Mouse (Mus musculus) lung, embryonic 16.5 days (tissue): ENCODE results near the gene Siah1a. TPM values are rescaled to one million over a fixed set of nuclear protein-coding genes. Genes with fewer than 3 reads are reported as not detected.

Experiments
- ATAC-seq: fragments of 200-750 bp; cut with Nextera tagmentation; 2 replicates; pipeline ENCODE4 v1.8.0; 2017; ENCODE audit warnings: low read depth, mild to moderate bottlenecking, moderate library complexity
- H3K27ac ChIP-seq: fragments of 300-500 bp; sonication (generic); 2 replicates; pipeline ENCODE4 v1.5.1; 2014; ENCODE audit warnings: mild to moderate bottlenecking, control low read depth, low read length
- H3K27me3 ChIP-seq: fragments of 300-500 bp; sonication (generic); 2 replicates; pipeline ENCODE4 v1.6.1; 2014; ENCODE audit warnings: low read depth, low read length, mixed read lengths; ENCODE audit not compliant: control insufficient read depth, insufficient read depth
- H3K36me3 ChIP-seq: fragments of 300-500 bp; sonication (generic); 2 replicates; pipeline ENCODE4 v1.6.1; 2014; ENCODE audit warnings: low read length; ENCODE audit not compliant: control insufficient read depth, insufficient read depth
- H3K4me1 ChIP-seq: fragments of 300-500 bp; sonication (generic); replicated peaks from 2 replicates; pipeline ENCODE4 v1.6.1; 2014; ENCODE audit warnings: low read length, mixed read lengths; ENCODE audit not compliant: control insufficient read depth, insufficient read depth
- H3K4me2 ChIP-seq: fragments of 300-500 bp; sonication (generic); 2 replicates; pipeline ENCODE4 v1.6.1; 2014; ENCODE audit warnings: low read depth, low read length, control low read depth
- H3K4me3 ChIP-seq: fragments of 300-500 bp; sonication (generic); 2 replicates; pipeline ENCODE4 v1.5.1; 2014; ENCODE audit warnings: mild to moderate bottlenecking, low read length, control low read depth
- H3K9ac ChIP-seq: fragments of 300-500 bp; sonication (generic); 2 replicates; pipeline ENCODE4 v1.6.1; 2014; ENCODE audit warnings: low read length, control low read depth
- H3K9me3 ChIP-seq: fragments of 300-500 bp; sonication (generic); 2 replicates; pipeline ENCODE4 v1.6.1; 2016; ENCODE audit warnings: low read length; ENCODE audit not compliant: control insufficient read depth
- WGBS: fragments of 180-500 bp; shearing (Covaris S2); extraction: QIAGEN DNeasy Blood & Tissue Kit; methylation state at CpG from one replicate; pipeline ENCODE4 v1.1.7; 2014; 5-methylcytosine and 5-hydroxymethylcytosine counted together
- polyA plus RNA-seq: library from polyadenylated mRNA; unstranded; fragments of >200 nt; fragmentation: Nextera tagmentation; extraction: Ambion mirVana; gene quantifications from 2 replicates; pipeline ENCODE4 v1.2.1, GENCODE M21; 2015

Siah1a gene
- 31.5 and 39.5 TPM in 2 replicates for polyA plus RNA-seq

- Histone ChIP-seq H3K4me2 (peak within 1 kb of the TSS; percentile 79), H3K36me3 (no peaks in the 10 kb centered on the region), H3K27me3 (no peaks in the 10 kb centered on the region), H3K9ac (peak within 1 kb of the TSS; percentile 98), H3K27ac (peak within 1 kb of the TSS; percentile 97), H3K9me3 (no peaks in the 10 kb centered on the region), H3K4me3 (peak within 1 kb of the TSS; percentile 92), H3K4me1 (peaks cover 18% of the 10 kb centered on the region)
- WGBS, result under 1% methylated on average over 50 of the region's 88 CpGs
- peak; percentile 80 for ATAC-seq
Measured at GRCm38 (mm10) chr8:86745221-86745934, at the start of gene Siah1a, which contains the start of gene Gm10638. Gene Siah1a (minus strand): TSS chr8:86745934. Gene Gm10638 (plus strand): TSS chr8:86745699.

DNA sequence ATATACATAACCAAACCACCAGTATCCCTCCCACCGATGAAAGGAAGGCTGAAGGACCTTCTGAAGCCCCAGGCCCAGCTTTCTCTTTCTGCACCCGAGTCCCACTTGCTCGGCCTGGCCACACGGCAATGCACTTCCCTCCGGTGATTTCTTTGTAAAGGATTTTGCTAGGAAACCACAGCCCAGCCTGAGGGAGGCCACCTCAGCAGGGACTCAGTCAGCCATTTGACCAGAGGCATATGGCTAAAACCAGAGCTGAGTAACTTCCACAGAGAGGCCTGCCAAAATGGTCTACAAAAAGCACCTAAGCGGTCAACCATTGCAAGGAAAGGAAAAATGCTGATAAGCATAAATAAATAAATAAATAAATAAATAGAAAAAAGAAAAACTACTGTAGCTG, 49.0 kb upstream of the Siah1a start:
- Histone ChIP-seq H3K9me3 (no peaks in the 10 kb centered on the region), H3K4me2 (no peak overlapping the region), H3K27ac (no peak overlapping the region), H3K9ac (no peak overlapping the region), H3K27me3 (no peaks in the 10 kb centered on the region), H3K36me3 (no peaks in the 10 kb centered on the region), H3K4me1 (no peaks in the 10 kb centered on the region), H3K4me3 (no peak overlapping the region)
- ATAC-seq, result no peak
- WGBS, result 40% methylated on average over 6 of the region's 6 CpGs

- Histone ChIP-seq H3K27ac (no peak overlapping the region), H3K9ac (no peak overlapping the region), H3K9me3 (no peaks in the 10 kb centered on the region), H3K4me3 (no peak overlapping the region), H3K36me3 (no peaks in the 10 kb centered on the region), H3K4me1 (peaks cover 16% of the 10 kb centered on the region), H3K27me3 (no peaks in the 10 kb centered on the region), H3K4me2 (no peak overlapping the region)
- 80% methylated on average over 6 of the region's 6 CpGs for WGBS
- ATAC-seq, result no peak
Measured at GRCm38 (mm10) chr8:86791542-86791941, 45.8 kb upstream of the Siah1a start.

GRCm38 (mm10) chr8:86789576-86789975, 43.8 kb upstream of the Siah1a start:
- no peak overlapping the region for H3K4me2 ChIP-seq
- no peak overlapping the region for H3K9ac ChIP-seq
- 67% methylated on average over 1 of the region's 1 CpGs for WGBS
- no peaks in the 10 kb centered on the region for H3K9me3 ChIP-seq
- no peaks in the 10 kb centered on the region for H3K36me3 ChIP-seq
- H3K4me1 ChIP-seq, result peaks cover 16% of the 10 kb centered on the region
- no peaks in the 10 kb centered on the region for H3K27me3 ChIP-seq
- H3K27ac ChIP-seq, result no peak overlapping the region
- no peak overlapping the region for H3K4me3 ChIP-seq
- ATAC-seq, result no peak

- Histone ChIP-seq H3K4me2 (peak overlapping the region; percentile 38), H3K27ac (peak overlapping the region; percentile 65), H3K4me1 (peaks cover 16% of the 10 kb centered on the region), H3K9ac (no peak overlapping the region; the same call in 1 of the 2 replicates), H3K27me3 (no peaks in the 10 kb centered on the region), H3K9me3 (no peaks in the 10 kb centered on the region), H3K36me3 (no peaks in the 10 kb centered on the region), H3K4me3 (0 out of 2 replicates have a peak overlapping the region, but pooled peaks have one; percentile 5)
- peak; percentile 72 for ATAC-seq
- 28% methylated on average over 12 of the region's 12 CpGs for WGBS
Measured at GRCm38 (mm10) chr8:86787891-86788420, 42.2 kb upstream of the Siah1a start.

DNA sequence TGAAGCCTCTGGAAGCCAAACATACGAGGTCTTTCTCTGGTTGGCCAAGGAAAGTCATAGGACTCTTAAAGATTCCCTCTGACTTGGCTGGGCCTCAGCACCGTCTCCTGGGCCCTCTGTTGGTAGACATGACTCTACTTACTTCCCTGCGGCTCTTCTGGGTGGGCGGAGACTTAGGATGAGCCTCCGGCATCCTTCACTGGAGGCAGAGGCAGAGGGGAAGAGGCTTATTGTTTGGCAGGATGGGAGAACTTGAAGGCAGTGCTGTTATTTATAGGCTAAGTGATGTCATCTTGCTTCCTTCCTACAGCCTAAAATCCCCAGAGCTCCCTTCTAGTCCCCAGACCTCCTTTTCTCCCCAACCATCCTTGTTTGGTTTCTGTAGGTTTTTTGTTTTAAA, 40.8 kb upstream of the Siah1a start:
- Histone ChIP-seq H3K4me3 (no peak overlapping the region), H3K27ac (no peak overlapping the region), H3K36me3 (no peaks in the 10 kb centered on the region), H3K4me2 (no peak overlapping the region), H3K9me3 (no peaks in the 10 kb centered on the region), H3K4me1 (peaks cover 16% of the 10 kb centered on the region), H3K27me3 (no peaks in the 10 kb centered on the region), H3K9ac (no peak overlapping the region)
- ATAC-seq, result no peak
- 50% methylated on average over 5 of the region's 5 CpGs for WGBS

GRCm38 (mm10) chr8:86781094-86781493, 35.4 kb upstream of the Siah1a start:
- ATAC-seq, result no peak
- no peaks in the 10 kb centered on the region for H3K36me3 ChIP-seq
- H3K4me1 ChIP-seq, result peaks cover 6% of the 10 kb centered on the region
- H3K9ac ChIP-seq, result no peak overlapping the region
- no peaks in the 10 kb centered on the region for H3K9me3 ChIP-seq
- no peak overlapping the region for H3K27ac ChIP-seq
- no peak overlapping the region for H3K4me2 ChIP-seq
- 92% methylated on average over 8 of the region's 8 CpGs for WGBS
- no peaks in the 10 kb centered on the region for H3K27me3 ChIP-seq
- no peak overlapping the region for H3K4me3 ChIP-seq

DNA sequence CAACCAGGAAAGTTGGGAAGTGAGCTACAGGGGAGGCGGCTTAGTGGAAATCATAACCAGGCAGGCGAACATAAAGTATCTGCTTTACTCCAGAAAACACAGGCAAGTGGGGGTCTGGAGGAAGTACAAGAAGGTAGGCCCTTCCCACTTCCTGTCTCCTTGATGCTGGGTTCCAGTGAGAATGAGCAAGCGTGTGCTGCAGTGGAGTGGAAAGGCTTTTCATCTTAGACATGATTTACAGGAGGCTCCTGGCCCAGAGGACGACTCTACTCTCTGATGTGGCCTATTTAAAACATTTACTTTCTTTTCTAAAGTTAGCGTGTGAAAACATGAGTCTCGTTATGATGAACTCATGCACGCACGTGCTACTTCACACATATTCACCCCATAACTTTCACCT, 33.5 kb upstream of the Siah1a start:
- Histone ChIP-seq H3K27me3 (no peaks in the 10 kb centered on the region), H3K36me3 (no peaks in the 10 kb centered on the region), H3K9me3 (no peaks in the 10 kb centered on the region), H3K4me3 (no peak overlapping the region), H3K27ac (no peak overlapping the region), H3K4me2 (no peak overlapping the region), H3K4me1 (peaks cover 6% of the 10 kb centered on the region), H3K9ac (no peak overlapping the region)
- no peak for ATAC-seq
- 68% methylated on average over 8 of the region's 8 CpGs for WGBS

DNA sequence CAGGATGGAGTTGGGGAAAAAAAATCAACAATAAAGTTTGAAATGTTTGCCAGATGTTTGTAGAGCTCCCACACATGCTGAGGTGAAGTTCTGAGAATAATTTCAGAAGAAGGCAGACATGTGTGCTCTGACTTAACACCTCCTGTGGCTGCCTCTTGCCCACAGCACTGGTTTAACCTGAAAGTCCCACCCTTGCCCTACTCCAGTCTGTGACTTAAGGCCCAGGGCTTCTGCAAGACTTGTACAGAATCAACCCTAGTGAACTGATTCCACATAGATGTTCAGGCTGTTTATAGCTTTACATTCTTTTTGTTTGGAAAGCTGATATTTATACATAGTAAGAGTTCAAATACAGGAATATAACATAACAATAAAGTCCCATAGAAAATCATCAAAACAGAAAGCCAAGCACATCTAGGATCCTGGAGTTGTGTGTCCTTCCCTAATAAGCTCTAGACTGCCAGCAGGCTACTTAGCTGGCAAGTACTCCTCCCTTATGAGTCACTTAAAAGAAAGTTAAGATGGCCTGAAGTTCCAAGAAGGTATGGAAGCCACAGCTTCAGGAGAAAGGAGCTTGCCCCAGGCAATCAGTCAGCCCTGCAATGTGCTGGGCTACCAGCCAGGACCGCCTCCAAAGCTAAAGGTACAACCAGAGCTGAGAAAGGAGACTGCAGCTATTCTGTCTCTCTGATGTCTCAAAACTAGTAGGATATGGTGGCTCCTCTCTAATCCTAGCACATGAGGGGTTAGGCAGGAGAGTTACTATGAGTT, 24.4 kb upstream of the Siah1a start:
- no peak overlapping the region for H3K4me3 ChIP-seq
- no peak overlapping the region for H3K27ac ChIP-seq
- no peaks in the 10 kb centered on the region for H3K27me3 ChIP-seq
- no peak overlapping the region for H3K9ac ChIP-seq
- H3K9me3 ChIP-seq, result no peaks in the 10 kb centered on the region
- H3K4me1 ChIP-seq, result no peaks in the 10 kb centered on the region; the same call in 1 of the 2 replicates
- H3K4me2 ChIP-seq, result no peak overlapping the region
- WGBS, result 59% methylated on average over 1 of the region's 1 CpGs
- ATAC-seq, result no peak
- no peaks in the 10 kb centered on the region for H3K36me3 ChIP-seq
